Mouse (Mus musculus) megakaryocyte, embryonic 14.5 days (primary cell): ENCODE results near the gene Kcnk6.

ENCODE experiments used
- FLI1 ChIP-seq: IDR thresholded peaks from 2 replicates; pipeline ENCODE4 v1.6.1; 2012; ENCODE audit warnings: low read length, inconsistent platforms, mixed read lengths
- GATA1 ChIP-seq: IDR thresholded peaks from 3 replicates; pipeline ENCODE4 v1.6.1; 2012; ENCODE audit warnings: mixed read lengths, low read length, inconsistent platforms, borderline replicate concordance

- TF ChIP-seq GATA1 (no peak), FLI1 (no peak)
Measured at GRCm38 (mm10) chr7:29255875-29256274, 23.6 kb upstream of the Kcnk6 start.
